Mouse (Mus musculus): ENCODE data around the gene Adamts12.

Adamts12 gene

DNA sequence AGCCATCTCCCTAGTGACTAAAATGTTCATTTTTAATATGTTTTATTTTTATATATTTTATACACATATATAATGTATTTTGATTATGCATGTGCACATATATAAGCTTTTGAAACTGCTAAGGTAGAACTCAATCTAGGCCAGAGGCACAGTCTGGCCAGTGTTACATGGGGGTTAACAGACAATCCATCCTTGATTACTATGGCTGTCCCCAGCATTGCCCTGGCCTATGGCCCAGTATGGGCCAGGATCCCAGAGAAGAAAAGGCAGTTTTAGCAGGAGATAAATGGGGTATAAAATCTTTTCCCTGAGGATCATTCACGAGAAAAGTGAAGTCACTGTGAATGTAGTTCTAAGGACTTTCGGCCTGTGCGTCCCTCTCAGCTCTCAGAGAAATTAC, 223.2 kb downstream of the Adamts12 start:
- DNase-seq (ENCODE audit: low spot score in 2 of 2): no peak

DNA sequence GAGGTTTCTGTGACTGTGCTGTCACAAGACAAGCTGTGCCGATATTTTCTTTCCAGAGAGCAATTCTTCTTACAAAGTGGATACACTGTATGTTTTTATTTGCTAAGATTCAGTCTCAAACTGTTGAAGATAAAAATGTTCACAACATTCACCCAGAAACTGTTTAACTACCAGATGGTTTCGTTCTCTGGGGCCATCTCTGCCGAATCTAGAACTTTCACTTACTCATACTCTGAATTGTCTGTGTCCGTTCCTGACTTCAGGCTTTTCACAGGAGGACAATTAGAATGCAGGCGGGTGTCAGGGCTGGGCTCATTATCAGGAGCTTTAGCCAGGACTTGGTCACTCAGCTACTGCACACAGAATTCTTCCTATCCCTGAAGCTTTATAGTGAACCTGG, 227.7 kb downstream of the Adamts12 start:
- DNase-seq (ENCODE audit: low spot score in 2 of 2): no peak

DNA sequence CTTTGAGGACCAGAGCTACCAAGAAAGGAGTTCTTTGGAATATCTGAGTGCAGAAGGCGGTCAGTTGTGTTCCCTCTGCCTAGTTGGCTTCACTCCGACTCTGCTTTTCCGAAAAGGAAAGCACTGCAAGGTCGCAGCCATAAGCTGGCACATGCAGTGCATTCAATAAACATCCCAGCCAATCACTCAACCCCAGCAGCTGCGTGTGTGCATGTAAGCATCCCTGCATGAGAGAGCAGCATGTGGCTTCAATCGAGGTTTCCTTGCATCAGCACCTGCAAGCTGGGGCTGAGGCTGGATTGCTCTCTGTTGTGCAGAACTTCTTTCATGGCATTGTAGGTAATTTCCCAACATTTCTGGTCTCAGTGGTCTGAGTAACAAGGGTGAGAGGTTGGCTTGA, 230.4 kb downstream of the Adamts12 start:
- DNase-seq (ENCODE audit: low spot score in 2 of 2): no peak

DNA sequence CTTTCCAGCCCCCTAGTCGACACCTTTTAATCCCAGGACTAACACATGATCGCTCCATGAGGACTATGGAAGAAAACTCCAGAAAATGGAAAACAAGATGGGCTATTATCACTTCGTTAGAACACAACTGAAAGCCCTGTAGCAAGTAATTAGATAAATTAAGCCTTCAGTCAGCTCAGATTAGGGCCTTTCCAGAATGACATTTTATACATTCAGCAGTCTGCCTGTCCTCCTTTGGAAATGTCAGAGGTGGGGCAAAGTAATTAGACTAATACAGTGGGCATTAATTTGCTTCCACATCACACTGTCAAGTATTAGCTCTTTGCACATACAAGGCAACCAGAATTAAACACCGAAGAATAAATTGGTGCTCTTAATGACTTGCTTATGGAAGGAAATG, 233.4 kb downstream of the Adamts12 start:
- DNase-seq (ENCODE audit: low spot score in 2 of 2): no peak

DNA sequence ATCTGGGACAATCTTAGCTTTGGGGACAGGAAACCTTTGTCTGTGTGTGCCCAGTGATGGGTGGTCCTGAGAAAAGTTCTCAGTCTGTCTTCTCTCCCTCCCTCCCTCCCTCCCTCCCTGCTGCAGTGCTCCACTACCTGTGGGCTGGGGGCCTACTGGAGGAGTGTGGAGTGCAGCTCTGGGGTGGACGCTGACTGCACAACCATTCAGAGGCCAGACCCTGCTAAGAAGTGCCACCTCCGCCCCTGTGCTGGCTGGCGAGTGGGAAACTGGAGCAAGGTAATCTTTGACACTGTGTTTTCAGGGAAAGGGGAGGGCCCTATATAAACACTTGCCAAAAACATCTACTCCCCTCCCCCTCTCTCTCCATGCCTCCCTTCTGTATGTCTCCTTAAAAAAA, 252.5 kb downstream of the Adamts12 start:
- DNase-seq (ENCODE audit: low spot score in 2 of 2): no peak

DNA sequence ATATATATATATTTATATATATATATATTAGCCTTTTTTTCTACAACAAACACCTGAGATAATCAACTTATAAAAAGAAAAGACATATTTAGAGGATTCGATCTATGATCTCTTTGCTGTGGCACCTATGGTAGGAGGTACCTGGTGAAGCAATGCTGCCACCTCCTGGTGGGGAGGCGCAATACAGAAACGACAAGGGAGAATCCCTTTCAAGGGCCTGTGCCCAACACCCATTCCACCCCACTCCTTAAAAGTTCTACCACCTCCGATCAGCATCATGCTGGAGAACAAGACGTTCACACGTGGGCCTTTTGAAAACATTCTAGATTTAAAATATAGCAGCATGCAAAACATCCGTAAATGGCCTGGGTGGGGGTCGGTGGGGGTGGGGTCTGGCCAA, 255.9 kb downstream of the Adamts12 start:
- peak in 1 of 2 experiments; percentile 34 for DNase-seq (ENCODE audit: low spot score in 2 of 2)

GRCm38 (mm10) chr15:11339467-11340180, 275.0 kb downstream of the Adamts12 start:
- no peak for DNase-seq (ENCODE audit: low spot score in 2 of 2)

DNA sequence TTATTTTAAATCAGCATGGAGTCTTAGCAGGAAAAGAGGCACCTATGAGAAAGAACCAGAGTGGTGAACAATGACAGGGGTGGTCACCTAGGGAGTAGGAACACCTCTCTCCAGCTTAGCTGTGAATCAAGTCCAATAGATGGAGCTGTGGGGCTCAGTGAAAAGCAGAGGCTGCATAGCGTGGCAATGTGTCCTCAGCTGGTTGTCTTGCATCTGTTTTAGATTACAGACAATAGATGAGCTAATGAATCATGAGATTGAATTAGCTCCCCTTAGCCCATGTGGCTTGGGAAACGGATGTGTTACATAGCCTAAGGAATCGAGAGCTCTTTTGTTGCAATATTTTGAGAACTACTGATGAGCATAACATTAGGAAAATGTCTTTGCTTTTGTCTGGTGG, 291.3 kb downstream of the Adamts12 start:
- DNase-seq (ENCODE audit: low spot score in 2 of 2): no peak

- DNase-seq (ENCODE audit: low spot score in 2 of 2): no peak
Observed at GRCm38 (mm10) chr15:11357501-11357900, 292.9 kb downstream of the Adamts12 start.

DNA sequence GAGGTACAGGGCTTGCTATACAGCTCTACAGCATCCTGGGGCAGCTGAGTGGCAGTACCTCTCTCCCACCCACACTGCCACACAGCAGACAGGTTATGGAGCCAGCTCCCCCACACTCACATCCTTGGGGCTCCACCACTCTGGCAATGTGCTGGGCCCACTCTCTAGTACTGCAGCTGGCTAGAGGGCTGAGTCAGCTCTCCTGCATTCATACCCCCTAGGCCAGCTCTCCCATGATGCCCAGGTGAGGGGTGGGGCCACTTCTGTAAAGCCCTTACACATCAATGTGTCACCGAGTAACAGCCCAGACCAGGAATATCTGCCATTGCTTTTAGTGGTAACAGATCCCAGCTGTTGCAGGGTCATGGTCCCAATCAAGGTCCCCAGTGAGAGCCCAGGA, 296.3 kb downstream of the Adamts12 start:
- DNase-seq (ENCODE audit: low spot score in 2 of 2): no peak

DNA sequence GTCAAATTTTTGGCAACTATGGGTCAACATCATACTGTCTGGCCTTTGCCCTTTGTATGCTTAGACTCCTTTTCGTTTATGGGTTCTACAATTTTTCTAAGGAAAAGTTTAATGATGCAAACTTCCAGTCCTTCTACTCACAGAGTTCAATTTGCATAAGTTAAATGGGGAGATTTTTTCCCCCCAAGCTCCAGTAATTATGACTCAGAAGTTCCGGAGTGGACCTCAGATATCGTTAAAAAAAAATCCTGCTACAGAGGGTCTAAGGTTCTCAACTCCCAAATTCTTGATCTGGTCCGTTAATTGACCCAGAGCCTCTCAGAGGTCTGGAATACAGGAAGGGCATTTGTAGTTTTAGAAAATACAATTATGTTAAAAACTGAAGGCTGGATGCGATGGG, 297.2 kb downstream of the Adamts12 start:
- DNase-seq (ENCODE audit: low spot score in 2 of 2): no peak

DNA sequence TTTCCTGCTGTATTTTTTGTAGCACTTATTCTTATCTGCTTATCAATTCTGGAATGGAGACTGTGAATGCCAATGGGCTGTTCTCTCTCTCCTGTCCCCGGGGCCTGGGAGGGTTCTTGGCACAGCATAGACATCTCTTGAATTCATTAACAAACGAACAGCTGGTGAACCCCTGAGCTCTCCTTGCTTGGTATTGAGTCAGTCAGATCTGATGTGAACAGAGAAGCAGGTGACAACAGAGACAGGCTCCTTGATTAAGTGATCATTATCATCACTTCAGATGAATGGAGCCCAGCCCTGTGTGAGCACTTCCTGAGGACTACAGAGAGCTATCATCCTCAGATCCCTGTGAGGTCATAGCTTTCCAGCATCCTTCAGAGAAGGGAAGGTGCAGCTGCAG, 299.5 kb downstream of the Adamts12 start:
- DNase-seq (ENCODE audit: low spot score in 2 of 2): no peak

- peak in 1 of 2 experiments; percentile 11 for DNase-seq (ENCODE audit: low spot score in 2 of 2)
Observed at GRCm38 (mm10) chr15:11364795-11365194, 300.2 kb downstream of the Adamts12 start.

- no peak for DNase-seq (ENCODE audit: low spot score in 2 of 2)
Observed at GRCm38 (mm10) chr15:11369572-11369971, 305.0 kb downstream of the Adamts12 start.

DNA sequence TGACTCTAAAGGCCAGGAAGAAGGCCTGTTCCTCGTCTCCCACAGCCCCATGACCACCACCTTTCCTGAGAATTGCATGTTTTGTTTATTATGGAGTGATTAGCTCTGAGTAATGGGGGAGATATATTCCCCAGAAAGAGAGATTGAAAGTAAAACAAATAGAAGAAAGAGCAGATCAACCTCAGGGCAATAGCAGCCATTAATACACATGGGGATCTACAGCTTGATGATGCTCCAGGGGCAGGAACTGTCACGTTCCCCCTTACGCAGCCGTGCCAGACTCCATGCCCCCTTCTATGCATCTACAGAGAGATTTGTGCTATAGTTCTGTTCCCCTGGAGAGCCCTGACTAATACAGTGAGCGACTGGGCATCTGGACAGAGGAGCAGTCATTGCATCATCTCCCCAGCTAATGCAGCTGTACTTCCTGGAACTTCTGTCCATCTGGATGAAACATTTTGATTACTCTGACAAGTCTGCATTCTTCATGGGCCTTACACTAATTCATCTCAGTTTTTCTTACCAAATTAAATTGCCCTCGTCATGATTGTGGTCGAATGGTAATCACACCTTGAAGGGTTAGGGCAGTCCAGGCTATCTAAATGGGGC, 306.0 kb downstream of the Adamts12 start:
- DNase-seq (ENCODE audit: low spot score in 2 of 2): no peak

GRCm38 (mm10) chr15:11379431-11380086, 315.0 kb downstream of the Adamts12 start:
- no peak for DNase-seq (ENCODE audit: low spot score in 2 of 2)

- no peak for DNase-seq (ENCODE audit: low spot score in 2 of 2)
Observed at GRCm38 (mm10) chr15:11380087-11380530, 315.5 kb downstream of the Adamts12 start.

GRCm38 (mm10) chr15:11380616-11381015, 316.0 kb downstream of the Adamts12 start:
- no peak for DNase-seq (ENCODE audit: low spot score in 2 of 2)

GRCm38 (mm10) chr15:11382585-11382984, 318.0 kb downstream of the Adamts12 start:
- no peak for DNase-seq (ENCODE audit: low spot score in 2 of 2)

- no peak for DNase-seq (ENCODE audit: low spot score in 2 of 2)
Observed at GRCm38 (mm10) chr15:11383796-11384195, 319.2 kb downstream of the Adamts12 start.

DNA sequence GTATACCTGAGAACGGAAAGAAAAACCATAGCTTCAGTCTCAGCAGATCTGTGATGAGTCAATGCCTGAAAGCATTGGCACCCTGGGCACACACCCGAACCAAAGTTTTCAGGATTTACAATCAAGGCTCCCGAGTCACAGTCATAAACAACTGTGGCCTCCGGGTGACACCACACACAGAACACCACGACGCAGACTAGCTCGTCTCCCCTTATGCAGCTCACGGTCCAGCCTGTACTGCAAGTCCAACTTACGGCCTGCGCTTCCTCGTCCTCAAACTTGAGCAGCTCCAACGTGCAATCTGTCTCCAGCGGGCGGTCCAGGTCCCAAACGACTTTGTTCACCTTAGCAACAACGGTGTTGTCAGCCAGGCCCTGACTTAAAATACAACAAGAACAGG, 328.3 kb downstream of the Adamts12 start:
- no peak for DNase-seq (ENCODE audit: low spot score in 2 of 2)

DNA sequence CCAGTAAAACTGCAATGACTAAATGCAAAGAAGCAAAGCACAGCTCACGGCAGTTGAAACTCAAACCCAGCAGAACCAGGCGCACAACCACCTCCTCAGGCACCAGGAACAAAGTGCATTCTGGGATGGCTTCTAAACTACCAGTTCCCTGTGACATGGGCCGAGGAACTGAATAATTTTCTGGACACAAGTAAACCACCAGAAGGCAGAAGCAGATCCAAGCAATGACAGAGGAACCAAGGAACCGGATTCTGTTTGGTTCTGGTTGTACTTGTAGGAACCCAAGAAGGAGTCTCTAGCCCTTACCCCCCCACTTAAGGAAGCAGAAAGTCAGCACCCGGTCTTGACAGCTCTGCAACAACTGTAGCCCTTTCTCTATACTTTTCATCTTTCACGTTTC, 331.8 kb downstream of the Adamts12 start:
- DNase-seq (ENCODE audit: low spot score in 2 of 2): no peak
